Mouse (Mus musculus) CD4-positive, CD25-positive, alpha-beta regulatory T cell, adult 2 months (primary cell): ENCODE measurements around the gene Ceacam2.
"Not testable (repeated sequence)": the region's sequence is repeated elsewhere in the genome, so short reads cannot be mapped to it uniquely, and the experiment has no call there.

Experiments
- DNase-seq: peaks from one replicate; pipeline ENCODE4 v3.0.0-alpha.2; 2012; ENCODE audit warnings: low read depth, low spot score

Gene Ceacam2

DNA sequence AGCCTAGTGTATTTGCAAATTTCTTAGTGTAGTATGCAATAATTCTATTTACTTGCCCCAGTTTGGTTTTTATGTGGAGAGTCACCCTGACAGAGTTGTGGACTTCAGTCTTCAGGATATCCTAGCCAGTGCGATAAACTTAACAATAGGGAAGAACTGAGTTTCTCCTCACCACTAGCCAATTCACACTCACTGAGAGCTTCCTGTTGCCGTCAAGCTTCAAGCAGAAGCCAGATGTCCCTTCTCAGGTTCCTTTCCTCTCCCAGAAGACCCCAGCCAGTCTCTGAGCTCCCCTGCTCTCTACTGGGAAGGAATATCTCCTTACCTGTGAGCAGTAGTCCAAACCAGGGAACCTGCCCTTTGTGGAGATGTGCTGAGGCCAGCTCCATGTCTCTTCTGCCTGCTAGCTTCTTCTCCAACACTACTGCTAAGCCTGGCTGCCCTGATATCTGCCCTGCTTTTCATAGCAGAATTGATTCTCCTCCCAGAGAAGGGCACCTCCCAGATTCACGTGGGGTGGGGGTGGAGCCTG lies at the start of gene Ceacam2:
Gene Ceacam2, minus strand, starts transcription at position 482 of the 532 bp plus-strand sequence.
- DNase-seq = not testable (repeated sequence)

GRCm38 (mm10) chr7:25585351-25586204 lies 45.9 kb upstream of the Ceacam2 start:
- no peak for DNase-seq

DNA sequence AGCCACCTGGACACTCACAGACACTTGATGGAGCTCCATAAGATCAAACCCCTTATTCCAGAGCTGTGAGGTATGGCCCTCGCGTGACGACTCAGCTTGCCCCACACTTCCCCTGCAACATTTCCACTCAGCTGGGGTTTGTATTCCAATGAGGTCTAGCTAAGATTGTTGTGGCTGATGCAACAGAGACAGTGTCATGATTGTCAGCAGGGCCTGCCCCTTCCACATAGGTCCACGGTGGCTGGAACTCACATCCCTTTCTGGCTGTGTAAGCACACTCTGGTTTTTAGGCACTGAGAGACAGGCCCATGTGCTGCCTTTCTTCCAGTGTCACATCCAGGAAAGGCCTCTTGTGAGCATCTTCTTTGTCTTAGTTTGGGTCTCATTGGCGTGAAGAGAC lies 45.0 kb upstream of the Ceacam2 start:
- no peak for DNase-seq

GRCm38 (mm10) chr7:25582301-25582810 lies 42.7 kb upstream of the Ceacam2 start:
- DNase-seq = no peak

DNA sequence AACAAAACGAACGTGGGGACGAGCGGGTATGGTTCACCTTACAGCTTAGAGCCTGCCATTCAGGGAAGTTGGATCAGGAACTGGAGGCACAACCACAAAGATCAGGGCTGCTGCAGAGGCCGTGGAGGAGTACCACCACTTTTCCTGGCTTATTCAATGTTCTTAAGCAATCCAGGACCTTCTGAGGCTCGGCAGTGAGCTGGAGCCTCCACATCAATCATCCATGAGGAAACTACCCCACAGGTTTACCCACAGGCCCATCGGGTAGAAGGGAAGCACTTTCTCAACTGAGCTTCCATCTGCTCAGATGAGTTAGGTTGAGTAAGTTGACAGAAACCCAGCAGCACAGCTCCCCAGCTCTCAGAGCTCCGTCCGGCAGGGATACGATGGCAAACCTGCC lies 39.8 kb upstream of the Ceacam2 start:
- no peak for DNase-seq

DNA sequence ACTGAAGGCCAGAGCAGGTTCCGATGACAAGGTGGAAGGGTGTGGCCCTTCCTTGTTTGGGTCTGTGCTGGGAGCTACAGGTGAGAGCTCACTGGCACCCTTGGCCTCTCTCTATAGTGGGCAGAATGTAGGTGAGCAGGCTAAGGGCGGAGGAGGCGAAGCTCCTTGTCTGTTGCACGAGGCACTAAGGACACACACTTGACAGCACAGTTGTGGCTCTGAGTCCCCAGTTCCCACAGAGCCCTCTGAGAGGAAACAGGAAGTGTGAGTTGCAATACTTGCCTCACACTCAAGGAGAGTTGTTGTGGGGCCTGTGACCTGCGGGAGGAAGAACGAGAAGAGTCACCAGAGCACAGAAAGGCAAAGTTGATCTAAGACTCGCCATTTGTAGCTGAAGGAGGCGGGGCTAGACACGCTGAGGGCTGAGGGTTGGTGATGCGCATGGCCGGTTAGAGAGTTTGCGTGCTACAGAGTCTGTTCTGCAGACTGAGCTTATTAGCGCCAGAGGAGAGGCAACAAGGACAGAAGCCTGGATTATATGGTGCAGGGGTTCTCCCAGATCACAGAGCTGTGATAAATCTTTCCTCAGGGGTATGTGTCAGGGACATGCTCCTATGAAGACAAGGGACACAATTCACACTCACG lies 37.3 kb upstream of the Ceacam2 start:
- DNase-seq = peak; percentile 68

DNA sequence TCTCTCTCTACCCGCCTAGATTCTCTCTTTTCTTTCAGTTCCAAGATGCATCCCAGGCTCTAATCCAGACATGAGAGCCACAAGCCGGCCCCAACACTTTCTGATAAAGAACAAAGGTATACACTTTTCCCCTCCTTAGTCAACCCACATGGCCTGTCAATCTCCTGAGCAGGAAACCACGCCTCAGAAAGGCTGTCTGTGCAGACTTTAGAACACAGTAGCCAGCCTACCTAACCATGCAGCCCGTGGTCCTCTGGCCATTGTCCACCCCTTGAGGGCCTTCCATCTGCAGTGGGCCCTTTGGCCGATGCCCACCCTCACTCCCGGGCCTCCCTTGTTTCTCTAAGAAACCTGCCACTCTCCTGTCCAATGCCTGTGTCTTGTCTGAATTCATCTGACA lies 36.7 kb upstream of the Ceacam2 start:
- DNase-seq = peak; percentile 49

- DNase-seq = peak; percentile 51
These were observed 36.2 kb upstream of the Ceacam2 start for GRCm38 (mm10) chr7:25575870-25576269.

DNA sequence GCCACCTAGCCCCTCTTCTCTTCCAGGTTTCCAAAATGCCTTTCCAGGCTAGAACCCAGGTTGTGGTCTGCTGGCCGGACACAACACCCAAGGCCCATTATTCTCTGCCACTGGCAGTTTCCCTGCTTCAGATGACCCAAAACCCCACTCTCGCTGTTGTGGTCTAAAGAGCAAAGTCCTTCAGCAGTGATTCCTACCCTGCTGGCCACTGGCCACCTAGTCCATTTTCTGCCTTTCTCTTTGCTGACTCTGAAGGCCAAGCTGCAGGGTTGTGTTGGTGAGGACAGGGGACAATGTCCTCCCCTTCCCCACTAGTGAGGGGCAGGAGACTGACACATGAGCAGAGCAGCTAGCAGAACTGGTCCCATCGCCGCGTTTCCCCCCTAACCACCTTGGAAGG lies 35.4 kb upstream of the Ceacam2 start:
- no peak for DNase-seq

GRCm38 (mm10) chr7:25573806-25574205 lies 34.1 kb upstream of the Ceacam2 start:
- DNase-seq = not testable (repeated sequence)

GRCm38 (mm10) chr7:25568721-25569120 lies 29.1 kb upstream of the Ceacam2 start:
- DNase-seq = no peak

GRCm38 (mm10) chr7:25541464-25541863 lies 1.8 kb upstream of the Ceacam2 start:
- DNase-seq = peak; percentile 29

DNA sequence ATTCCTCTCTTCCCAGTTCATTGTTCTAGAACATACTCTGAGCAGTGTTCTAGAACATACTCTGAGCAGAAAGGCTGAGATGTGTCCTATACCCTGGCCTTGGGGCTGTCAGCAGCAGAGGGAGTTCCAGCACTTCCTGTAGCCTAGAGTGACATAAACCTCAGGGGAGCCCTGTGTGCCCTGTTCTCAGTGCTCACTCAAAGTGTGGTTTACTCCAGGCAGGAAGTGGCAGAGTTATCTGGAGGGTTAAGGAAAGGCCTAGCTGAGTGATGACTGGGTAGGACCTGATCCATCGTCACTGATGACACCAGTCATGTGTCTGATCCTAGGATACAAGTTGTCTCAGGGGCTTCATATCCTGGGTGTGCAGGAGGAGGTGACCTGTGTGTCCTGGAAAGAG lies 297 bp upstream of the Ceacam2 start:
- peak; percentile 25 for DNase-seq

DNA sequence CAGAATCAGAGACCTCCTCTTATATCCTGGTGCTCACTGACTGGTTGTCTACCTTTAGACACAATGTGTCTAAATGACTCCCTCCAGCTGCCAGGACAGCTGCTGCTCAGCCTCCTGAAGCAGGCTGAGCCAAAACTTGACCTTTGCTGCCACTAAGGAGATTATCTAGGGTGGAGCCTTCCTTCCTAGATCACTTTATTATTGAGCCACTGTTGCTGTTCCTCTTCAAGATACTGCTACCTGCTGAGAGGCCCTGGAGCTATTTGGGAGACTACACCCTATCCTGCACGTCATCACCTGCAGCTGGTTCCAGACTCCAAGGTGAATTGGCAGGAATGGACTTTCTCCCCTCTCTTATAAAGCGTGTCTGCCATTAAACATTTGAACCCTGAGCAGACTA lies 8.8 kb downstream of the Ceacam2 start:
- DNase-seq = no peak

- DNase-seq = not testable (repeated sequence)
These were observed 23.4 kb downstream of the Ceacam2 start for GRCm38 (mm10) chr7:25516070-25516777.

DNA sequence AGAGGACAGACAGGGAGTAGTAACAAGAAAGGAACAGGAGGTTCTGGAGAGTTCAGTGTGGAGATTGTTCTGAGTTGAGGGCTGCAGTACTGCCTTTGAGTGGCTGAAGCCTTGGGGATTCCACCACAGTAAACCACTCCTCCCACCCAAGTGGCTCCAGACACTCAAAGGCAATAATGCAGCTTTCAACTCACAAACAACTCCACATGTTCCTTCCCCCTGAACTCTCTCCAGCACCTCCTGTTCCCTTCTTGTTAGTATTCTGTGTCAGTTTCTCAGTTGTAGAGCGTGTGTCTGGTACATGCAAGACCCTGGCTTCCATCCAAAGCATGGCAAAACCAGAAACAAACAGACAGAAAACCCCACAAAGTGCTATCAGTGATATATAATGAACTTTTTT lies 24.0 kb downstream of the Ceacam2 start:
- DNase-seq = not testable (repeated sequence)

DNA sequence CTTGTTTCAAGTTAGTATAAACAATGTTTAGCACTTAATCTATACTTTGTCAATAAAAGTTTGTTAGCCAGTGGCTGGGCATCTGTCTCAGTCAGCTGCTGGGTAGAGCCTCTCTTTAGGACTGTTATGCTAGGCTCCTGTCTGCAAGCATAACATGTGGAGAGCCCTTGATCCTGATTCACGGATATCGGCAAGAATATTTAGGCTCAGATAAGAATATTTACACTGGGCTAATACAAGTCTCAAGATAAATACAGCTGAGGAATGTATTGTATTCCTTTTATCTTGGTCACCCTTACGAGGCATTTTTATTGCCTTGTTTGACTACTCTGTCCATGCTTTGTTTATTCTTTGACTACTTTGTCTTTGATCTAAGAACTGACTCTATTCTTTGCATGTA lies 29.7 kb downstream of the Ceacam2 start:
- no peak for DNase-seq

DNA sequence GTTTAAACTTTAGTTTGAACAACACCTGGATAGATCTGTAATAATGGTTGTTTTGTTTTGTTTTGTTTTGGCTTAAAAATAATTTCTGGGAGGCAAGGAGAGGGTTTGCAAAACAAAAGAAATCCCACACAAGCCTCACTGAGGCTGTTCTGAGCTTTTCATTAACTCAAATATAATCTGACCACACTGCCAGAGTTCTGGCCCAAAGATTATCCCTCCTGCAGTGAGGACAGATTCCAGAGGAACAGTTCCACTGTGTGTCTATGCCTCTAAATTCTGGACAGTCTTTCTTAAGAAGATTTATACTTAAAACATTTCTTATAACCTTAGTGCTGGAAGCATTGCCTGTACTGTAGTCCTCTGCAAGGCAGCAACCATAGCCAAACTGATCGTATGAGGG lies 45.0 kb downstream of the Ceacam2 start:
- DNase-seq = no peak

- not testable (repeated sequence) for DNase-seq
These were observed 49.0 kb downstream of the Ceacam2 start for GRCm38 (mm10) chr7:25490698-25491097.

DNA sequence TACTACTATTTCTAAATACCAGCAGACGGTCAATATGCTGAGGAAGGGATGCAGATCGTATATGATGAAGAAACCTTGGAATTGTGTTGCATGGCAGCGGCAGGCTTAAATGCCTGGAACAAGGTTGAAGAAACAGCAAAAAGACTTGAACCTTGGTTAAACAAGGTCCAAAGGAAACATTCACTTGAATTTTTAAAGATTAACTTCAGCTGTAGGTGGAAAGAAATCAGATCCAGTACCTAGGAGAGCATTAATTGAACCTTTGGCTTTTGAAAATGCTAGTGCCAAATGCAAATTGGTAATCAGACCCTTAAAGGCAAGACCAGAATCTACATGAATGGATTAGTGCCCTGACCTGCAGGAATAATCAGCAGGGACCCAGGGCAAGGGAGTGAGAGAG lies 50.3 kb downstream of the Ceacam2 start:
- DNase-seq = not testable (repeated sequence)

- peak; percentile 12 for DNase-seq
These were observed 53.5 kb downstream of the Ceacam2 start for GRCm38 (mm10) chr7:25486186-25486585.

DNA sequence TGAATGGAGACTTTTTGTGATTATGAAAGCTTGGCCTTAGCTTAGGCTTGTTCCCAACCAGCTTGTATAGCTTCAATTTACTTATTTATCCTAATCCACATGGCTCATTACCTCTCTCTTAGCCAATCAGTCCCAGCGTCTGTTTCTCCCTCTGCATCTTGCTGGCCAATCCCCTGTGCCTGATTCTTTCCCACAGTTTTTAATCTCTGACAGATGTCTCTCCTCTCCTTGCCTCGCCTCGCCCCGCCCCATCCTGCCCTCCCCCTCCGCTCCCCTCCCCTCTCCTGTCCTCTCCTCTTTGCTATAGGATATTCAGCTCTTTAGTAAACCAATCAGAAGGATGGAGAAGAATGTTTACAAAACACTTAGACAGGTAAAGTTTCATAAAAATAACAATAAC lies 54.6 kb downstream of the Ceacam2 start:
- DNase-seq = no peak
